Mouse (Mus musculus) embryonic facial prominence, embryonic 11.5 days (tissue): Measurements from ENCODE around the gene AI661453. TPM values are rescaled to one million over a fixed set of nuclear protein-coding genes. Genes with fewer than 3 reads are reported as not detected.

Experiments used
- ATAC-seq: fragments of 200-750 bp; cut with Nextera tagmentation; replicated peaks from 2 replicates; pipeline ENCODE4 v1.8.0; 2017; ENCODE audit warnings: low read depth; ENCODE audit not compliant: insufficient number of reproducible peaks, low FRiP score, low TSS enrichment
- DNase-seq: peaks from one replicate; pipeline ENCODE4 v3.0.0-alpha.2; 2015; ENCODE audit warnings: low spot score
- H3K27ac ChIP-seq: fragments of 300-500 bp; sonication (generic); replicated peaks from 2 replicates; pipeline ENCODE4 v1.5.1; 2014; ENCODE audit warnings: mild to moderate bottlenecking, low read depth, low read length, control low read depth
- H3K27me3 ChIP-seq: fragments of 300-500 bp; sonication (generic); 2 replicates; pipeline ENCODE4 v1.6.1; 2014; ENCODE audit warnings: mild to moderate bottlenecking, low read length, moderate library complexity, mixed read lengths; ENCODE audit not compliant: control insufficient read depth, insufficient read depth
- H3K36me3 ChIP-seq: fragments of 300-500 bp; sonication (generic); replicated peaks from 2 replicates; pipeline ENCODE4 v1.6.1; 2014; ENCODE audit warnings: low read depth, mild to moderate bottlenecking, low read length, moderate library complexity, mixed read lengths; ENCODE audit not compliant: control insufficient read depth, insufficient read depth
- H3K4me1 ChIP-seq: fragments of 300-500 bp; sonication (generic); 2 replicates; pipeline ENCODE4 v1.6.1; 2014; ENCODE audit warnings: low read length, mixed read lengths; ENCODE audit not compliant: control insufficient read depth, insufficient read depth
- H3K4me2 ChIP-seq: fragments of 300-500 bp; sonication (generic); 2 replicates; pipeline ENCODE4 v1.6.1; 2014; ENCODE audit warnings: low read depth, mild to moderate bottlenecking, control low read depth, low read length, moderate library complexity
- H3K4me3 ChIP-seq: fragments of 300-500 bp; sonication (generic); 2 replicates; pipeline ENCODE4 v1.5.1; 2014; ENCODE audit warnings: low read depth, low read length, control low read depth
- H3K9ac ChIP-seq: fragments of 300-500 bp; sonication (generic); replicated peaks from 2 replicates; pipeline ENCODE4 v1.6.1; 2014; ENCODE audit warnings: mild to moderate bottlenecking, control low read depth, low read length
- H3K9me3 ChIP-seq: fragments of 300-500 bp; sonication (generic); replicated peaks from 2 replicates; pipeline ENCODE4 v1.6.1; 2016; ENCODE audit warnings: mild to moderate bottlenecking, low read length, inconsistent platforms, mixed read lengths; ENCODE audit not compliant: control insufficient read depth
- WGBS: fragments of 180-500 bp; shearing (Covaris S2); extraction: QIAGEN DNeasy Blood & Tissue Kit; methylation state at CpG from one replicate; pipeline ENCODE4 v1.1.7; 2014; 5-methylcytosine and 5-hydroxymethylcytosine counted together
- polyA plus RNA-seq: library from polyadenylated mRNA; unstranded; fragments of >200 nt; fragmentation: Nextera tagmentation; extraction: Ambion mirVana; gene quantifications from 2 replicates; pipeline ENCODE4 v1.2.1, GENCODE M21; 2014

The AI661453 gene
- polyA plus RNA-seq, 1 experiment from 2014 or later: 0.43 TPM

- no peaks in the 10 kb centered on the region for H3K9me3 ChIP-seq
- 52% methylated on average over 12 of the region's 12 CpGs for WGBS
- peaks cover 15% of the 10 kb centered on the region for H3K27me3 ChIP-seq
- no peak overlapping the region for H3K4me3 ChIP-seq
- H3K4me2 ChIP-seq: no peak overlapping the region
- no peak for DNase-seq
- no peak overlapping the region for H3K27ac ChIP-seq
- H3K9ac ChIP-seq: no peak overlapping the region
- no peaks in the 10 kb centered on the region for H3K36me3 ChIP-seq
- no peak for ATAC-seq
- H3K4me1 ChIP-seq: no peaks in the 10 kb centered on the region; the same call in 1 of the 2 replicates
These were observed 28.0 kb downstream of the AI661453 start for GRCm38 (mm10) chr17:47464248-47464965.

- ATAC-seq: no peak
These were observed 28.6 kb downstream of the AI661453 start for GRCm38 (mm10) chr17:47465016-47465415.

GRCm38 (mm10) chr17:47466284-47466683 is 29.9 kb downstream of the AI661453 start:
- peaks cover 15% of the 10 kb centered on the region for H3K27me3 ChIP-seq
- H3K4me3 ChIP-seq: no peak overlapping the region
- 27% methylated on average over 7 of the region's 9 CpGs for WGBS
- no peak overlapping the region for H3K4me2 ChIP-seq
- ATAC-seq: peak; percentile 60; the same call in 1 of the 2 replicates
- DNase-seq: no peak
- H3K4me1 ChIP-seq: no peaks in the 10 kb centered on the region; the same call in 1 of the 2 replicates
- H3K36me3 ChIP-seq: no peaks in the 10 kb centered on the region
- H3K9me3 ChIP-seq: no peaks in the 10 kb centered on the region
- H3K9ac ChIP-seq: no peak overlapping the region
- H3K27ac ChIP-seq: no peak overlapping the region

More at GRCm38 (mm10) chr17:47465016-47465415, 28.6 kb downstream of the AI661453 start:
- H3K9ac ChIP-seq: no peak overlapping the region
- H3K4me2 ChIP-seq: no peak overlapping the region
- peaks cover 15% of the 10 kb centered on the region for H3K27me3 ChIP-seq
- WGBS: 78% methylated on average over 11 of the region's 11 CpGs
- DNase-seq: no peak
- H3K9me3 ChIP-seq: no peaks in the 10 kb centered on the region
- no peaks in the 10 kb centered on the region; the same call in 1 of the 2 replicates for H3K4me1 ChIP-seq
- no peaks in the 10 kb centered on the region for H3K36me3 ChIP-seq
- H3K4me3 ChIP-seq: no peak overlapping the region
- no peak overlapping the region for H3K27ac ChIP-seq

- ATAC-seq (no peak), DNase-seq (no peak)
- H3K4me3 ChIP-seq: no peak overlapping the region
- WGBS: 55% methylated on average over 11 of the region's 11 CpGs
- no peaks in the 10 kb centered on the region; the same call in 1 of the 2 replicates for H3K4me1 ChIP-seq
- H3K9ac ChIP-seq: no peak overlapping the region
- H3K9me3 ChIP-seq: no peaks in the 10 kb centered on the region
- peaks cover 15% of the 10 kb centered on the region for H3K27me3 ChIP-seq
- no peaks in the 10 kb centered on the region for H3K36me3 ChIP-seq
- H3K27ac ChIP-seq: no peak overlapping the region
- H3K4me2 ChIP-seq: no peak overlapping the region
These were observed 31.2 kb downstream of the AI661453 start for GRCm38 (mm10) chr17:47467659-47468058.

GRCm38 (mm10) chr17:47468063-47468462 is 31.6 kb downstream of the AI661453 start:
- peaks cover 15% of the 10 kb centered on the region for H3K27me3 ChIP-seq

GRCm38 (mm10) chr17:47468466-47468865 is 32.1 kb downstream of the AI661453 start:
- DNase-seq: no peak
- peak overlapping the region; percentile 18 for H3K4me3 ChIP-seq
- H3K9me3 ChIP-seq: no peaks in the 10 kb centered on the region
- peaks cover 15% of the 10 kb centered on the region for H3K27me3 ChIP-seq
- no peaks in the 10 kb centered on the region; the same call in 1 of the 2 replicates for H3K4me1 ChIP-seq
- 7% methylated on average over 34 of the region's 34 CpGs for WGBS
- H3K9ac ChIP-seq: no peak overlapping the region; the same call in 1 of the 2 replicates
- no peak overlapping the region for H3K27ac ChIP-seq
- no peaks in the 10 kb centered on the region for H3K36me3 ChIP-seq
- ATAC-seq: no peak
- peak overlapping the region; percentile 28 for H3K4me2 ChIP-seq

More at GRCm38 (mm10) chr17:47468063-47468462, 31.6 kb downstream of the AI661453 start:
- Histone ChIP-seq H3K27ac (no peak overlapping the region), H3K4me2 (peak overlapping the region; percentile 28), H3K9me3 (no peaks in the 10 kb centered on the region), H3K4me3 (peak overlapping the region; percentile 18), H3K9ac (no peak overlapping the region; the same call in 1 of the 2 replicates), H3K4me1 (no peaks in the 10 kb centered on the region; the same call in 1 of the 2 replicates), H3K36me3 (no peaks in the 10 kb centered on the region)
- ATAC-seq: no peak
- DNase-seq: no peak
- 13% methylated on average over 14 of the region's 14 CpGs for WGBS

- Histone ChIP-seq H3K27ac (no peak overlapping the region), H3K4me2 (no peak overlapping the region), H3K27me3 (peaks cover 15% of the 10 kb centered on the region), H3K4me3 (no peak overlapping the region), H3K9me3 (no peaks in the 10 kb centered on the region), H3K9ac (no peak overlapping the region), H3K4me1 (no peaks in the 10 kb centered on the region; the same call in 1 of the 2 replicates), H3K36me3 (no peaks in the 10 kb centered on the region)
- 80% methylated on average over 4 of the region's 4 CpGs for WGBS
- DNase-seq: no peak
- ATAC-seq: no peak
These were observed 33.2 kb downstream of the AI661453 start for GRCm38 (mm10) chr17:47469642-47470041.

GRCm38 (mm10) chr17:47470121-47470520 is 33.7 kb downstream of the AI661453 start:
- no peak overlapping the region for H3K4me3 ChIP-seq
- WGBS: 95% methylated on average over 4 of the region's 4 CpGs
- DNase-seq (no peak), ATAC-seq (no peak)
- peaks cover 15% of the 10 kb centered on the region for H3K27me3 ChIP-seq
- no peak overlapping the region for H3K9ac ChIP-seq
- H3K27ac ChIP-seq: no peak overlapping the region
- H3K36me3 ChIP-seq: no peaks in the 10 kb centered on the region
- no peaks in the 10 kb centered on the region; the same call in 1 of the 2 replicates for H3K4me1 ChIP-seq
- no peaks in the 10 kb centered on the region for H3K9me3 ChIP-seq
- H3K4me2 ChIP-seq: no peak overlapping the region
